Mouse (Mus musculus) liver, postnatal 0 days (tissue): Measurements from ENCODE around the gene Homer1.

ENCODE experiments used
- CTCF ChIP-seq: sonication (generic); IDR thresholded peaks from 2 replicates; pipeline ENCODE4 v1.5.1; 2016; ENCODE audit warnings: antibody characterized with exemption, low read depth
- EP300 ChIP-seq: IDR thresholded peaks from 2 replicates; pipeline ENCODE4 v1.6.1; 2016; ENCODE audit warnings: antibody characterized with exemption, low read depth, mild to moderate bottlenecking

DNA sequence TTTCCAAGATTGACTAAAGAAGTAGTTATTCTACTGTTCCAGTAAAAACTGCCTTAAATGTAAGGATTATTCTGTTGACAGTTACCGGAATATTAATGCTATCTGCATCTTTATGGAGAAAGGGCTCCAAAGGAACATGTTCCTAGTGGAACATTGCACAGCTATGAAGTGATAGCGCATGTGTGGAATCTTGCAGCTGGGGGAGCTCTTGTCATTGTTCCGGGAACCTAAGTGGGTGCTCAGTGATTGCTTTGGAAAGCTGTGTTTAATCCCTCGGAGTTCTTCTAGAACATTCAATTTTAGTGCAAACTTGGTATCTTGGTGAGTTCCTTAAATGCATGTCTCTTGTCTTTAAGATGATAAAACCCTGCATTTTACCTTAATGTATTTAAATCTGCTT, 14.9 kb downstream of the Homer1 start:
- no peak for TF ChIP-seq CTCF
- TF ChIP-seq EP300, result no peak
